Mouse (Mus musculus): ENCODE measurements around the gene Ptges3l. TPM values are rescaled to one million over a fixed set of nuclear protein-coding genes. Genes with fewer than 3 reads are reported as not detected.
"Not testable (repeated sequence)": the region's sequence is repeated elsewhere in the genome, so short reads cannot be mapped to it uniquely, and the experiment has no call there.

Ptges3l gene
- total and polyA plus RNA-seq, 3 experiments: 0.22 to 0.33 TPM; not detected in 1

GRCm38 (mm10) chr11:101442760-101443159, 17.6 kb upstream of the Ptges3l start:
- no peak for TF ChIP-seq TAL1 (conservative IDR thresholded peaks at IDR 0.05; ENCODE audit: low read depth, low read length)
- TF ChIP-seq GATA1 (IDR thresholded peaks at IDR 0.05; ENCODE audit: borderline replicate concordance, low read length): no peak
- TF ChIP-seq CTCF (IDR thresholded peaks at IDR 0.05; ENCODE audit: low read depth, low read length): no peak
- TF ChIP-seq POLR2AphosphoS5 (IDR thresholded peaks at IDR 0.05; ENCODE audit: insufficient replicate concordance, low read depth, low read length): no peak
- TF ChIP-seq GATA2 (IDR thresholded peaks at IDR 0.05; ENCODE audit: borderline replicate concordance, low read depth, low read length): no peak
- DNase-seq (ENCODE audit: low spot score) (no peak), ATAC-seq (ENCODE audit: extremely low read depth, insufficient number of reproducible peaks, low FRiP score, poor library complexity, severe bottlenecking) (no peak)
- Histone ChIP-seq H3K27me3 (ENCODE audit: insufficient read depth, low read length) (no peaks in the 10 kb centered on the region), H3K9me3 (replicated peaks) (no peaks in the 10 kb centered on the region), H3K36me3 (replicated peaks) (peaks cover 37% of the 10 kb centered on the region), H3K4me1 (ENCODE audit: insufficient read depth, low read depth, low read length) (peaks cover 32% of the 10 kb centered on the region), H3K4me3 (ENCODE audit: low read depth, low read length) (peak overlapping the region; percentile 87)

GRCm38 (mm10) chr11:101442127-101442693, 17.1 kb upstream of the Ptges3l start, which contains the start of gene Rpl27:
Gene Rpl27, plus strand, starts transcription at chr11:101442298.
- Histone ChIP-seq H3K27me3 (ENCODE audit: insufficient read depth, low read length) (no peaks in the 10 kb centered on the region), H3K9me3 (replicated peaks) (no peaks in the 10 kb centered on the region), H3K36me3 (replicated peaks) (peaks cover 36% of the 10 kb centered on the region), H3K4me3 (ENCODE audit: low read depth, low read length) (peak within 1 kb of the TSS; percentile 87), H3K4me1 (ENCODE audit: insufficient read depth, low read depth, low read length) (peaks cover 27% of the 10 kb centered on the region)
- ATAC-seq (ENCODE audit: extremely low read depth, insufficient number of reproducible peaks, low FRiP score, poor library complexity, severe bottlenecking) (peak; percentile 97), DNase-seq (ENCODE audit: low spot score) (peak; percentile 84)
- TF ChIP-seq GATA1 (IDR thresholded peaks at IDR 0.05; ENCODE audit: borderline replicate concordance, low read length): no peak
- peak; percentile 62 for TF ChIP-seq CTCF (IDR thresholded peaks at IDR 0.05; ENCODE audit: low read depth, low read length)
- TF ChIP-seq GATA2 (IDR thresholded peaks at IDR 0.05; ENCODE audit: borderline replicate concordance, low read depth, low read length): no peak
- TF ChIP-seq TAL1 (conservative IDR thresholded peaks at IDR 0.05; ENCODE audit: low read depth, low read length): no peak
- no peak for TF ChIP-seq POLR2AphosphoS5 (IDR thresholded peaks at IDR 0.05; ENCODE audit: insufficient replicate concordance, low read depth, low read length)

GRCm38 (mm10) chr11:101441450-101442126, 16.5 kb upstream of the Ptges3l start:
- ATAC-seq (ENCODE audit: extremely low read depth, insufficient number of reproducible peaks, low FRiP score, poor library complexity, severe bottlenecking); H3K9me3 ChIP-seq (replicated peaks); H3K27me3 ChIP-seq (ENCODE audit: insufficient read depth, low read length); DNase-seq (ENCODE audit: low spot score): not testable (repeated sequence)
- H3K4me3 ChIP-seq (ENCODE audit: low read depth, low read length): peak overlapping the region; percentile 87
- H3K36me3 ChIP-seq (replicated peaks): peaks cover 40% of the 10 kb centered on the region
- peaks cover 27% of the 10 kb centered on the region for H3K4me1 ChIP-seq (ENCODE audit: insufficient read depth, low read depth, low read length)

- DNase-seq (ENCODE audit: low spot score); ATAC-seq (ENCODE audit: extremely low read depth, insufficient number of reproducible peaks, low FRiP score, poor library complexity, severe bottlenecking); H3K27me3 ChIP-seq (ENCODE audit: insufficient read depth, low read length); H3K9me3 ChIP-seq (replicated peaks); H3K4me3 ChIP-seq (ENCODE audit: low read depth, low read length): not testable (repeated sequence)
- H3K4me1 ChIP-seq (ENCODE audit: insufficient read depth, low read depth, low read length): peaks cover 12% of the 10 kb centered on the region
- peaks cover 40% of the 10 kb centered on the region for H3K36me3 ChIP-seq (replicated peaks)
Measured at GRCm38 (mm10) chr11:101438006-101438405, 12.9 kb upstream of the Ptges3l start.

GRCm38 (mm10) chr11:101436916-101437315, 11.8 kb upstream of the Ptges3l start:
- no peak for TF ChIP-seq CTCF (IDR thresholded peaks at IDR 0.05; ENCODE audit: low read depth, low read length)
- no peaks in the 10 kb centered on the region for H3K27me3 ChIP-seq (ENCODE audit: insufficient read depth, low read length)
- ATAC-seq (ENCODE audit: extremely low read depth, insufficient number of reproducible peaks, low FRiP score, poor library complexity, severe bottlenecking): no peak
- peaks cover 45% of the 10 kb centered on the region for H3K36me3 ChIP-seq (replicated peaks)
- no peak overlapping the region for H3K4me3 ChIP-seq (ENCODE audit: low read depth, low read length)
- no peaks in the 10 kb centered on the region for H3K9me3 ChIP-seq (replicated peaks)
- peaks cover 11% of the 10 kb centered on the region for H3K4me1 ChIP-seq (ENCODE audit: insufficient read depth, low read depth, low read length)
- no peak for DNase-seq (ENCODE audit: low spot score)

- Histone ChIP-seq H3K9me3 (replicated peaks) (no peaks in the 10 kb centered on the region), H3K27me3 (ENCODE audit: insufficient read depth, low read length) (no peaks in the 10 kb centered on the region), H3K36me3 (replicated peaks) (peaks cover 55% of the 10 kb centered on the region), H3K4me1 (ENCODE audit: insufficient read depth, low read depth, low read length) (peaks cover 11% of the 10 kb centered on the region), H3K4me3 (ENCODE audit: low read depth, low read length) (no peak overlapping the region)
- ATAC-seq (ENCODE audit: extremely low read depth, insufficient number of reproducible peaks, low FRiP score, poor library complexity, severe bottlenecking) (no peak), DNase-seq (ENCODE audit: low spot score) (no peak)
- TF ChIP-seq TAL1 (conservative IDR thresholded peaks at IDR 0.05; ENCODE audit: low read depth, low read length) (no peak), GATA2 (IDR thresholded peaks at IDR 0.05; ENCODE audit: borderline replicate concordance, low read depth, low read length) (no peak), CTCF (IDR thresholded peaks at IDR 0.05; ENCODE audit: low read depth, low read length) (no peak), GATA1 (IDR thresholded peaks at IDR 0.05; ENCODE audit: borderline replicate concordance, low read length) (no peak)
Measured at GRCm38 (mm10) chr11:101435831-101436230, 10.7 kb upstream of the Ptges3l start.

GRCm38 (mm10) chr11:101433396-101433795, 8.3 kb upstream of the Ptges3l start:
- Histone ChIP-seq H3K36me3 (replicated peaks) (peaks cover 80% of the 10 kb centered on the region), H3K4me1 (ENCODE audit: insufficient read depth, low read depth, low read length) (peaks cover 14% of the 10 kb centered on the region), H3K27me3 (ENCODE audit: insufficient read depth, low read length) (no peaks in the 10 kb centered on the region), H3K4me3 (ENCODE audit: low read depth, low read length) (no peak overlapping the region), H3K9me3 (replicated peaks) (no peaks in the 10 kb centered on the region)
- DNase-seq (ENCODE audit: low spot score) (no peak), ATAC-seq (ENCODE audit: extremely low read depth, insufficient number of reproducible peaks, low FRiP score, poor library complexity, severe bottlenecking) (no peak)
- no peak for TF ChIP-seq GATA1 (IDR thresholded peaks at IDR 0.05; ENCODE audit: borderline replicate concordance, low read length)
- TF ChIP-seq POLR2AphosphoS5 (IDR thresholded peaks at IDR 0.05; ENCODE audit: insufficient replicate concordance, low read depth, low read length): no peak
- TF ChIP-seq GATA2 (IDR thresholded peaks at IDR 0.05; ENCODE audit: borderline replicate concordance, low read depth, low read length): no peak
- TF ChIP-seq TAL1 (conservative IDR thresholded peaks at IDR 0.05; ENCODE audit: low read depth, low read length): no peak
- no peak for TF ChIP-seq CTCF (IDR thresholded peaks at IDR 0.05; ENCODE audit: low read depth, low read length)

Data from G1E (cell line).